Mouse (Mus musculus) heart, embryonic 11.5 days (tissue): ENCODE data around the gene Bri3. TPM values are rescaled to one million over a fixed set of nuclear protein-coding genes. Genes with fewer than 3 reads are reported as not detected.

Experiments used
- ATAC-seq: fragments of 200-750 bp; cut with Nextera tagmentation; replicated peaks from 2 replicates; pipeline ENCODE4 v1.8.0; 2017; ENCODE audit warnings: moderate library complexity; ENCODE audit not compliant: insufficient number of reproducible peaks, low FRiP score, low TSS enrichment
- H3K27ac ChIP-seq: fragments of 300-500 bp; sonication (generic); 2 replicates; pipeline ENCODE4 v1.5.1; 2014; ENCODE audit warnings: mild to moderate bottlenecking, low read depth, low read length
- H3K27me3 ChIP-seq: fragments of 300-500 bp; sonication (generic); 2 replicates; pipeline ENCODE4 v1.6.1; 2014; ENCODE audit warnings: mild to moderate bottlenecking, low read length, mixed read lengths; ENCODE audit not compliant: control insufficient read depth, insufficient read depth
- H3K36me3 ChIP-seq: fragments of 300-500 bp; sonication (generic); 2 replicates; pipeline ENCODE4 v1.6.1; 2014; ENCODE audit warnings: mild to moderate bottlenecking, low read length, moderate library complexity, mixed read lengths; ENCODE audit not compliant: control insufficient read depth, insufficient read depth
- H3K4me1 ChIP-seq: fragments of 300-500 bp; sonication (generic); 2 replicates; pipeline ENCODE4 v1.6.1; 2014; ENCODE audit warnings: low read length; ENCODE audit not compliant: control insufficient read depth, insufficient read depth
- H3K4me2 ChIP-seq: fragments of 300-500 bp; sonication (generic); 2 replicates; pipeline ENCODE4 v1.6.1; 2014; ENCODE audit warnings: mild to moderate bottlenecking, moderate library complexity
- H3K4me3 ChIP-seq: fragments of 300-500 bp; sonication (generic); 2 replicates; pipeline ENCODE4 v1.5.1; 2014; ENCODE audit warnings: low read depth, low read length
- H3K9ac ChIP-seq: fragments of 300-500 bp; sonication (generic); 2 replicates; pipeline ENCODE4 v1.6.1; 2014; ENCODE audit warnings: mild to moderate bottlenecking, low read depth, low read length, moderate library complexity
- H3K9me3 ChIP-seq: fragments of 300-500 bp; sonication (generic); replicated peaks from 2 replicates; pipeline ENCODE4 v1.6.1; 2016; ENCODE audit warnings: low read length; ENCODE audit not compliant: control insufficient read depth
- WGBS: fragments of 180-500 bp; shearing (Covaris S2); extraction: QIAGEN DNeasy Blood & Tissue Kit; methylation state at CpG from one replicate; pipeline ENCODE4 v1.1.7; 2014; ENCODE audit not compliant: insufficient replicate concordance; 5-methylcytosine and 5-hydroxymethylcytosine counted together
- polyA plus RNA-seq: library from polyadenylated mRNA; unstranded; fragments of >200 nt; fragmentation: Nextera tagmentation; extraction: Ambion mirVana; gene quantifications from 2 replicates; pipeline ENCODE4 v1.2.1, GENCODE M21; 2014

Gene Bri3
- polyA plus RNA-seq, 1 experiment from 2014 or later = 110 TPM

GRCm38 (mm10) chr5:144452776-144453455 lies 208.7 kb downstream of the Bri3 start:
- peaks cover 2% of the 10 kb centered on the region for H3K4me1 ChIP-seq
- no peaks in the 10 kb centered on the region for H3K36me3 ChIP-seq
- no peak overlapping the region for H3K4me2 ChIP-seq
- H3K27ac ChIP-seq = no peak overlapping the region
- ATAC-seq = no peak
- H3K9ac ChIP-seq = no peak overlapping the region
- WGBS = 47% methylated on average over 7 of the region's 7 CpGs
- H3K9me3 ChIP-seq = no peaks in the 10 kb centered on the region
- H3K4me3 ChIP-seq = no peak overlapping the region
- no peaks in the 10 kb centered on the region for H3K27me3 ChIP-seq

GRCm38 (mm10) chr5:144457623-144458287 lies 213.5 kb downstream of the Bri3 start:
- Histone ChIP-seq H3K27ac (no peak overlapping the region), H3K4me2 (peak overlapping the region; percentile 58), H3K9ac (no peak overlapping the region), H3K9me3 (no peaks in the 10 kb centered on the region), H3K4me3 (peak overlapping the region; percentile 21; the same call in 1 of the 2 replicates), H3K27me3 (no peaks in the 10 kb centered on the region), H3K36me3 (no peaks in the 10 kb centered on the region), H3K4me1 (peaks cover 3% of the 10 kb centered on the region)
- 6% methylated on average over 11 of the region's 11 CpGs for WGBS
- no peak for ATAC-seq

- WGBS = 47% methylated on average over 6 of the region's 6 CpGs
- ATAC-seq = no peak
- H3K9ac ChIP-seq = no peak overlapping the region
- H3K27me3 ChIP-seq = no peaks in the 10 kb centered on the region
- no peaks in the 10 kb centered on the region for H3K4me1 ChIP-seq
- no peak overlapping the region for H3K4me3 ChIP-seq
- no peak overlapping the region for H3K4me2 ChIP-seq
- no peaks in the 10 kb centered on the region for H3K36me3 ChIP-seq
- H3K9me3 ChIP-seq = no peaks in the 10 kb centered on the region
- H3K27ac ChIP-seq = no peak overlapping the region
Observed at GRCm38 (mm10) chr5:144466987-144467386, 222.8 kb downstream of the Bri3 start.

- no peak overlapping the region for H3K4me2 ChIP-seq
- no peak for ATAC-seq
- 74% methylated on average over 14 of the region's 14 CpGs for WGBS
Observed at GRCm38 (mm10) chr5:144473056-144473455, 228.8 kb downstream of the Bri3 start.

GRCm38 (mm10) chr5:144479677-144480171 lies 235.5 kb downstream of the Bri3 start:
- Histone ChIP-seq H3K36me3 (no peaks in the 10 kb centered on the region), H3K9ac (no peak overlapping the region), H3K27ac (no peak overlapping the region), H3K4me3 (no peak overlapping the region), H3K4me2 (no peak overlapping the region), H3K9me3 (no peaks in the 10 kb centered on the region), H3K4me1 (no peaks in the 10 kb centered on the region), H3K27me3 (no peaks in the 10 kb centered on the region)
- WGBS = 64% methylated on average over 8 of the region's 8 CpGs
- ATAC-seq = no peak

More at GRCm38 (mm10) chr5:144473056-144473455, 228.8 kb downstream of the Bri3 start:
- Histone ChIP-seq H3K27ac (no peak overlapping the region), H3K27me3 (no peaks in the 10 kb centered on the region), H3K4me1 (no peaks in the 10 kb centered on the region), H3K4me3 (no peak overlapping the region), H3K9ac (no peak overlapping the region), H3K9me3 (no peaks in the 10 kb centered on the region), H3K36me3 (no peaks in the 10 kb centered on the region)

- Histone ChIP-seq H3K9me3 (no peaks in the 10 kb centered on the region), H3K27me3 (no peaks in the 10 kb centered on the region), H3K4me2 (no peak overlapping the region), H3K4me3 (no peak overlapping the region), H3K27ac (no peak overlapping the region), H3K9ac (no peak overlapping the region), H3K36me3 (no peaks in the 10 kb centered on the region), H3K4me1 (no peaks in the 10 kb centered on the region)
- 66% methylated on average over 16 of the region's 16 CpGs for WGBS
- no peak for ATAC-seq
Observed at GRCm38 (mm10) chr5:144483659-144484375, 239.6 kb downstream of the Bri3 start.

GRCm38 (mm10) chr5:144491308-144491707 lies 247.1 kb downstream of the Bri3 start:
- H3K27ac ChIP-seq = no peak overlapping the region
- no peak for ATAC-seq
- no peak overlapping the region for H3K4me3 ChIP-seq
- H3K9me3 ChIP-seq = 0 out of 2 replicates have a peak, but pooled peaks cover 2% of the 10 kb centered on the region
- no peaks in the 10 kb centered on the region for H3K4me1 ChIP-seq
- H3K27me3 ChIP-seq = no peaks in the 10 kb centered on the region
- H3K9ac ChIP-seq = no peak overlapping the region
- H3K4me2 ChIP-seq = no peak overlapping the region
- no peaks in the 10 kb centered on the region for H3K36me3 ChIP-seq
- 16% methylated on average over 6 of the region's 6 CpGs for WGBS
